Mouse (Mus musculus): ENCODE results near the gene Gmds. TPM values are rescaled to one million over a fixed set of nuclear protein-coding genes. Genes with fewer than 3 reads are reported as not detected.

The Gmds gene
- polyA plus RNA-seq, 1 experiment from 2014 or later: 35.6 TPM

DNA sequence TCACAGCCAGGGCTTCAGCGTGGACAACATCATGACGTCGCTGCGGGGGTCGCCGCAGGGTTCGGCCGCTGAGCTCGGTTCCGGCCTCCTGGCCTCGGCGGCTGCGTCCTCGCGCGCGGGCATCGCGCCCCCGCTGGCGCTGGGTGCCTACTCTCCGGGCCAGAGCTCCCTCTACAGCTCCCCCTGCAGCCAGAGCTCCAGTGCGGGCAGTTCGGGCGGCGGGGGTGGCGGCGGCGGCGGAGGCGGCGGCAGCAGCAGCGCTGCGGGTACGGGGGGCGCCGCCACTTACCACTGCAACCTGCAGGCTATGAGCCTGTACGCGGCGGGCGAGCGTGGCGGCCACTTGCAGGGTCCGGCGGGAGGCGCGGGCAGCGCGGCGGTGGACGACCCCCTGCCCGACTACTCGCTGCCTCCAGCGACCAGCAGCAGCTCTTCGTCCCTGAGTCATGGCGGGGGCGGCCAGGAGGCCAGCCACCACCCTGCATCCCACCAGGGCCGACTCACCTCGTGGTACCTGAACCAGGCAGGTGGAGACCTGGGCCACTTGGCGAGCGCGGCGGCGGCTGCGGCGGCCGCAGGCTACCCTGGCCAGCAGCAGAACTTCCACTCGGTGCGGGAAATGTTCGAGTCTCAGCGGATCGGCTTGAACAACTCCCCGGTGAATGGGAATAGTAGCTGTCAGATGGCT lies 530.3 kb downstream of the Gmds start:
- Histone ChIP-seq H3K4me2 (ENCODE audit: low read depth, low read length) (peak overlapping the region; percentile 89), H3K36me3 (replicated peaks; ENCODE audit: control insufficient read depth, insufficient read depth, low read depth, low read length) (no peaks in the 10 kb centered on the region; the same call in 1 of the 2 replicates), H3K9ac (replicated peaks; ENCODE audit: low read length) (peak overlapping the region; percentile 81), H3K9me3 (replicated peaks; ENCODE audit: control insufficient read depth, low read length) (no peaks in the 10 kb centered on the region), H3K27me3 (ENCODE audit: control insufficient read depth, insufficient read depth, low read length) (peaks cover 24% of the 10 kb centered on the region), H3K4me1 (ENCODE audit: control insufficient read depth, insufficient read depth, low read length) (peaks cover 6% of the 10 kb centered on the region), H3K4me3 (ENCODE audit: low read depth, low read length) (peak overlapping the region; percentile 62), H3K27ac (replicated peaks; ENCODE audit: low read depth, low read length) (peak overlapping the region; percentile 97)
- WGBS: 0% methylated on average over 54 of the region's 73 CpGs
- ATAC-seq (replicated peaks; ENCODE audit: insufficient number of reproducible peaks, low FRiP score, low TSS enrichment, low read depth) (no peak), DNase-seq (ENCODE audit: low spot score) (peak; percentile 37)

DNA sequence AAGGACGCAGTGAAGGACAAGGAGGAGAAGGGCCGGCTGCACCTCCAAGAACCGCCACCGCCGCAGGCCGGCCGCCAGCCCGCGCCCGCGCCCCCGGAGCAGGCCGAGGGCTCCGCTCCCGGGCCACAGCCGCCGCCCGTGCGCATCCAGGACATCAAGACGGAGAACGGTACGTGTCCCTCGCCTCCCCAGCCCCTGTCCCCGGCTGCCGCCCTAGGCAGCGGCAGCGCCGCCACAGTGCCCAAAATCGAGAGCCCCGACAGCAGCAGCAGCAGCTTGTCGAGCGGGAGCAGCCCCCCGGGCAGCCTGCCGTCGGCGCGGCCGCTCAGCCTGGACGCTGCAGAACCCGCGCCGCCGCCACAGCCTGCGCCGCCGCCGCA lies 530.8 kb downstream of the Gmds start:
- peaks cover 22% of the 10 kb centered on the region for H3K27me3 ChIP-seq (ENCODE audit: control insufficient read depth, insufficient read depth, low read length)
- peak overlapping the region; percentile 97 for H3K27ac ChIP-seq (replicated peaks; ENCODE audit: low read depth, low read length)
- DNase-seq (ENCODE audit: low spot score): peak; percentile 30
- H3K9me3 ChIP-seq (replicated peaks; ENCODE audit: control insufficient read depth, low read length): no peaks in the 10 kb centered on the region
- peak overlapping the region; percentile 89 for H3K4me2 ChIP-seq (ENCODE audit: low read depth, low read length)
- H3K4me3 ChIP-seq (ENCODE audit: low read depth, low read length): peak overlapping the region; percentile 62
- H3K9ac ChIP-seq (replicated peaks; ENCODE audit: low read length): peak overlapping the region; percentile 81
- no peaks in the 10 kb centered on the region; the same call in 1 of the 2 replicates for H3K36me3 ChIP-seq (replicated peaks; ENCODE audit: control insufficient read depth, insufficient read depth, low read depth, low read length)
- under 1% methylated on average over 45 of the region's 47 CpGs for WGBS
- no peak for ATAC-seq (replicated peaks; ENCODE audit: insufficient number of reproducible peaks, low FRiP score, low TSS enrichment, low read depth)
- peaks cover 8% of the 10 kb centered on the region for H3K4me1 ChIP-seq (ENCODE audit: control insufficient read depth, insufficient read depth, low read length)

- no peaks in the 10 kb centered on the region; the same call in 1 of the 2 replicates for H3K36me3 ChIP-seq (replicated peaks; ENCODE audit: control insufficient read depth, insufficient read depth, low read depth, low read length)
- DNase-seq (ENCODE audit: low spot score): peak; percentile 61
- peak overlapping the region; percentile 81 for H3K9ac ChIP-seq (replicated peaks; ENCODE audit: low read length)
- peak overlapping the region; percentile 62 for H3K4me3 ChIP-seq (ENCODE audit: low read depth, low read length)
- H3K4me1 ChIP-seq (ENCODE audit: control insufficient read depth, insufficient read depth, low read length): peaks cover 8% of the 10 kb centered on the region
- peak overlapping the region; percentile 89 for H3K4me2 ChIP-seq (ENCODE audit: low read depth, low read length)
- H3K27me3 ChIP-seq (ENCODE audit: control insufficient read depth, insufficient read depth, low read length): peaks cover 24% of the 10 kb centered on the region
- no peaks in the 10 kb centered on the region for H3K9me3 ChIP-seq (replicated peaks; ENCODE audit: control insufficient read depth, low read length)
- under 1% methylated on average over 90 of the region's 101 CpGs for WGBS
- H3K27ac ChIP-seq (replicated peaks; ENCODE audit: low read depth, low read length): peak overlapping the region; percentile 97
- peak; percentile 25; the same call in 1 of the 2 replicates for ATAC-seq (replicated peaks; ENCODE audit: insufficient number of reproducible peaks, low FRiP score, low TSS enrichment, low read depth)
These were observed 531.4 kb downstream of the Gmds start for GRCm38 (mm10) chr13:31806890-31807735.

DNA sequence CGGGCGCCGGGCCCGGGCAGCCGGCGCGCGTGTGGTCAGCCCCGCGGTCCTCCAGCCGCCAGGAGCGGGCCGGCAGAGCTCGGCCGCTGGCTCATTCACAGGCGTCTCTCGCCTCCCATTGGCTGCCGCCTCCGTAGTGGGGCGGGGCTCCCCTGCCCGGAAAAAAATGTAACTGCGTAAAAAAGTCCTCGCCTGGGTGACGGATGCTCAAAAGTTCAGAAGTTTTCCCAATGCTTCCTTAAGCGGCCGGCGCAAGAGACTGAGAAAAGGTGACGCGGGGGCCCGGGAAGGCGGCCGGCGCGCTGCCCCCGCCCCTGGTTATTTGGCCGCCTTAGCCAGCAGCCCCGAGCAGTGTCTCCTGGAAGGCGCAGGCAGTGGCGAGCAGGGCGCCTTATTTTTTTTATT lies 532.1 kb downstream of the Gmds start, which contains the start of gene Foxc1:
Foxc1 (plus strand) TSS at position 206 of the 405 bp plus-strand sequence.
- H3K27me3 ChIP-seq (ENCODE audit: control insufficient read depth, insufficient read depth, low read length): peaks cover 31% of the 10 kb centered on the region
- WGBS: under 1% methylated on average over 29 of the region's 40 CpGs
- no peaks in the 10 kb centered on the region for H3K9me3 ChIP-seq (replicated peaks; ENCODE audit: control insufficient read depth, low read length)
- H3K4me2 ChIP-seq (ENCODE audit: low read depth, low read length): peak within 1 kb of the TSS; percentile 89
- peak; percentile 93 for DNase-seq (ENCODE audit: low spot score)
- peaks cover 13% of the 10 kb centered on the region for H3K4me1 ChIP-seq (ENCODE audit: control insufficient read depth, insufficient read depth, low read length)
- ATAC-seq (replicated peaks; ENCODE audit: insufficient number of reproducible peaks, low FRiP score, low TSS enrichment, low read depth): peak; percentile 80
- peak within 1 kb of the TSS; percentile 97 for H3K27ac ChIP-seq (replicated peaks; ENCODE audit: low read depth, low read length)
- peak within 1 kb of the TSS; percentile 81 for H3K9ac ChIP-seq (replicated peaks; ENCODE audit: low read length)
- peak within 1 kb of the TSS; percentile 62 for H3K4me3 ChIP-seq (ENCODE audit: low read depth, low read length)
- no peaks in the 10 kb centered on the region; the same call in 1 of the 2 replicates for H3K36me3 ChIP-seq (replicated peaks; ENCODE audit: control insufficient read depth, insufficient read depth, low read depth, low read length)

- peak overlapping the region; percentile 89 for H3K4me2 ChIP-seq (ENCODE audit: low read depth, low read length)
- ATAC-seq (replicated peaks; ENCODE audit: insufficient number of reproducible peaks, low FRiP score, low TSS enrichment, low read depth) (peak; percentile 49), DNase-seq (ENCODE audit: low spot score) (peak; percentile 43)
These were observed 532.6 kb downstream of the Gmds start for GRCm38 (mm10) chr13:31805831-31806427.

DNA sequence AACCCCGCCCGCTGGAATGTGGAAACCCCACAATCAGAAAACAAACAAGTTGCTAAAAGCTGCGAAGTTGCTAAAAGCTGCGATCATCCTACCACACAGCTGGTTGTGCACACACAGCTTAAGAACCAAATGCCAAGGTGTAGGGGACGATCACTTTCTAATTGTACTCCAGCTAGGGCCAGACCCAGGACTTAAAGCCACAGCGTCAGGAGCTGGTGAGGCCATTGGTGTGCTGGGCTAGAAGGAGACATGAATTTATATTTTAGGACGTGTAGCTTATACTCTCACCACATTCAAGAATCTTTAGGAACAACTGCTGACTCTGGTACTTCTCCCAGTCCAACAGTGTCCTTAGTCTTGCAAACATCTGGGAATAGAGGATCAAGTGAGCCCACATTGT lies 534.0 kb downstream of the Gmds start:
- H3K27me3 ChIP-seq (ENCODE audit: control insufficient read depth, insufficient read depth, low read length): peaks cover 43% of the 10 kb centered on the region
- DNase-seq (ENCODE audit: low spot score) (peak; percentile 28), ATAC-seq (replicated peaks; ENCODE audit: insufficient number of reproducible peaks, low FRiP score, low TSS enrichment, low read depth) (no peak)
- H3K4me3 ChIP-seq (ENCODE audit: low read depth, low read length): no peak overlapping the region
- no peaks in the 10 kb centered on the region; the same call in 1 of the 2 replicates for H3K36me3 ChIP-seq (replicated peaks; ENCODE audit: control insufficient read depth, insufficient read depth, low read depth, low read length)
- H3K27ac ChIP-seq (replicated peaks; ENCODE audit: low read depth, low read length): 0 out of 2 replicates have a peak overlapping the region, but pooled peaks have one; percentile 28
- WGBS: 2% methylated on average over 7 of the region's 7 CpGs
- H3K4me2 ChIP-seq (ENCODE audit: low read depth, low read length): no peak overlapping the region; the same call in 1 of the 2 replicates
- peaks cover 16% of the 10 kb centered on the region for H3K4me1 ChIP-seq (ENCODE audit: control insufficient read depth, insufficient read depth, low read length)
- H3K9me3 ChIP-seq (replicated peaks; ENCODE audit: control insufficient read depth, low read length): no peaks in the 10 kb centered on the region
- H3K9ac ChIP-seq (replicated peaks; ENCODE audit: low read length): peak overlapping the region; percentile 32; the same call in 1 of the 2 replicates

More at GRCm38 (mm10) chr13:31805831-31806427, 532.6 kb downstream of the Gmds start:
- peak overlapping the region; percentile 69 for H3K9ac ChIP-seq (replicated peaks; ENCODE audit: low read length)
- peaks cover 14% of the 10 kb centered on the region for H3K4me1 ChIP-seq (ENCODE audit: control insufficient read depth, insufficient read depth, low read length)
- H3K27me3 ChIP-seq (ENCODE audit: control insufficient read depth, insufficient read depth, low read length): peaks cover 35% of the 10 kb centered on the region
- under 1% methylated on average over 33 of the region's 34 CpGs for WGBS
- peak overlapping the region; percentile 97 for H3K27ac ChIP-seq (replicated peaks; ENCODE audit: low read depth, low read length)
- peak overlapping the region; percentile 62 for H3K4me3 ChIP-seq (ENCODE audit: low read depth, low read length)
- no peaks in the 10 kb centered on the region for H3K9me3 ChIP-seq (replicated peaks; ENCODE audit: control insufficient read depth, low read length)
- H3K36me3 ChIP-seq (replicated peaks; ENCODE audit: control insufficient read depth, insufficient read depth, low read depth, low read length): no peaks in the 10 kb centered on the region; the same call in 1 of the 2 replicates

- Histone ChIP-seq H3K36me3 (replicated peaks; ENCODE audit: control insufficient read depth, insufficient read depth, low read depth, low read length) (no peaks in the 10 kb centered on the region; the same call in 1 of the 2 replicates), H3K4me1 (ENCODE audit: control insufficient read depth, insufficient read depth, low read length) (peaks cover 15% of the 10 kb centered on the region), H3K4me3 (ENCODE audit: low read depth, low read length) (peak overlapping the region; percentile 12; the same call in 1 of the 2 replicates), H3K4me2 (ENCODE audit: low read depth, low read length) (peak overlapping the region; percentile 24; the same call in 1 of the 2 replicates), H3K9ac (replicated peaks; ENCODE audit: low read length) (no peak overlapping the region), H3K27me3 (ENCODE audit: control insufficient read depth, insufficient read depth, low read length) (peaks cover 40% of the 10 kb centered on the region), H3K9me3 (replicated peaks; ENCODE audit: control insufficient read depth, low read length) (no peaks in the 10 kb centered on the region), H3K27ac (replicated peaks; ENCODE audit: low read depth, low read length) (no peak overlapping the region)
- DNase-seq (ENCODE audit: low spot score) (peak; percentile 40), ATAC-seq (replicated peaks; ENCODE audit: insufficient number of reproducible peaks, low FRiP score, low TSS enrichment, low read depth) (no peak)
- under 1% methylated on average over 31 of the region's 31 CpGs for WGBS
These were observed 535.1 kb downstream of the Gmds start for GRCm38 (mm10) chr13:31803166-31804093.

Measured in embryonic facial prominence, embryonic 11.5 days (tissue).